Mouse (Mus musculus) embryonic facial prominence, embryonic 15.5 days (tissue): ENCODE results near the gene Pomp. TPM values are rescaled to one million over a fixed set of nuclear protein-coding genes. Genes with fewer than 3 reads are reported as not detected.
A peak's percentile ranks its signal among the peaks of the same experiment; 100 is the strongest.

Source experiments
- ATAC-seq: fragments of 200-750 bp; cut with Nextera tagmentation; 2 replicates; pipeline ENCODE4 v1.8.0; 2017; ENCODE audit warnings: low read depth, moderate TSS enrichment; ENCODE audit not compliant: insufficient number of reproducible peaks, low FRiP score, low TSS enrichment
- H3K27ac ChIP-seq: fragments of 300-500 bp; sonication (generic); replicated peaks from 2 replicates; pipeline ENCODE4 v1.5.1; 2015; ENCODE audit warnings: mild to moderate bottlenecking, inconsistent platforms
- H3K27me3 ChIP-seq: fragments of 300-500 bp; sonication (generic); 2 replicates; pipeline ENCODE4 v1.6.1; 2015; ENCODE audit warnings: inconsistent platforms
- H3K36me3 ChIP-seq: fragments of 300-500 bp; sonication (generic); 2 replicates; pipeline ENCODE4 v1.6.1; 2015; ENCODE audit warnings: mild to moderate bottlenecking, inconsistent platforms
- H3K4me1 ChIP-seq: fragments of 300-500 bp; sonication (generic); 2 replicates; pipeline ENCODE4 v1.6.1; 2015; ENCODE audit warnings: inconsistent platforms
- H3K4me2 ChIP-seq: fragments of 300-500 bp; sonication (generic); replicated peaks from 2 replicates; pipeline ENCODE4 v1.6.1; 2015; ENCODE audit warnings: mild to moderate bottlenecking, inconsistent platforms
- H3K4me3 ChIP-seq: fragments of 300-500 bp; sonication (generic); replicated peaks from 2 replicates; pipeline ENCODE4 v1.5.1; 2015; ENCODE audit warnings: mild to moderate bottlenecking, inconsistent platforms
- H3K9ac ChIP-seq: fragments of 300-500 bp; sonication (generic); 2 replicates; pipeline ENCODE4 v1.6.1; 2015; ENCODE audit warnings: inconsistent platforms
- H3K9me3 ChIP-seq: fragments of 300-500 bp; sonication (generic); replicated peaks from 2 replicates; pipeline ENCODE4 v1.6.1; 2016; ENCODE audit warnings: inconsistent platforms
- WGBS: fragments of 180-500 bp; shearing (Covaris S2); methylation state at CpG from one replicate; pipeline ENCODE4 v1.1.7; 2015; 5-methylcytosine and 5-hydroxymethylcytosine counted together
- polyA plus RNA-seq: library from polyadenylated mRNA; unstranded; fragments of >200 nt; fragmentation: Nextera tagmentation; extraction: Ambion mirVana; gene quantifications from 2 replicates; pipeline ENCODE4 v1.2.1, GENCODE M21; 2015

Pomp gene
- polyA plus RNA-seq, 1 experiment from 2014 or later, result 431 TPM

GRCm38 (mm10) chr5:147860076-147860448 lies 199 bp upstream of the Pomp start:
- peak overlapping the region; percentile 80 for H3K9ac ChIP-seq
- peak; percentile 5; the same call in 1 of the 2 replicates for ATAC-seq

DNA sequence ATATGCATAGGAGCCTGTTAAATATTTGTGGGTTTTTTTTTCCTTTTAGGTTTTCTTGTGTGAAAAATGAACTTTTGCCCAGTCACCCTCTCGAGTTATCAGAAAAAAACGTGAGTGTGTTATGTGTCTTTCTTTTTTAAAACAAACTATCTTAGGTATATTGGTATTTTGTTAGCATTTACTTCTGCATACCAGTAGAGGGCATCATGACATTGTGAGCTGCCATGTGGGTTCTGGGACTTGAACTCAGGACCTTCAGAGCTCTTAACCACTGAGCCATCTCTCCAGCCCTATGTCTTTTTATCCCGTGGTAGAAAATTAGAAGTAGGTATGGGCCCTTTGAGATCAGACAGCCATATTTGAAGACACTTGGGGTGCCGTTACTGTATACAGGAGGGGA lies 8.4 kb downstream of the Pomp start:
- Histone ChIP-seq H3K27ac (no peak overlapping the region), H3K27me3 (no peaks in the 10 kb centered on the region), H3K4me3 (no peak overlapping the region), H3K9ac (no peak overlapping the region), H3K9me3 (no peaks in the 10 kb centered on the region), H3K36me3 (peaks cover 75% of the 10 kb centered on the region), H3K4me2 (no peak overlapping the region), H3K4me1 (no peaks in the 10 kb centered on the region)
- WGBS, result 91% methylated on average over 4 of the region's 4 CpGs
- no peak for ATAC-seq

More at GRCm38 (mm10) chr5:147860076-147860448, 199 bp upstream of the Pomp start:
- Histone ChIP-seq H3K27me3 (no peaks in the 10 kb centered on the region), H3K4me3 (peak overlapping the region; percentile 84), H3K27ac (peak overlapping the region; percentile 87), H3K9me3 (no peaks in the 10 kb centered on the region), H3K36me3 (peaks cover 29% of the 10 kb centered on the region), H3K4me1 (peaks cover 19% of the 10 kb centered on the region), H3K4me2 (peak overlapping the region; percentile 79)
- under 1% methylated on average over 18 of the region's 18 CpGs for WGBS

DNA sequence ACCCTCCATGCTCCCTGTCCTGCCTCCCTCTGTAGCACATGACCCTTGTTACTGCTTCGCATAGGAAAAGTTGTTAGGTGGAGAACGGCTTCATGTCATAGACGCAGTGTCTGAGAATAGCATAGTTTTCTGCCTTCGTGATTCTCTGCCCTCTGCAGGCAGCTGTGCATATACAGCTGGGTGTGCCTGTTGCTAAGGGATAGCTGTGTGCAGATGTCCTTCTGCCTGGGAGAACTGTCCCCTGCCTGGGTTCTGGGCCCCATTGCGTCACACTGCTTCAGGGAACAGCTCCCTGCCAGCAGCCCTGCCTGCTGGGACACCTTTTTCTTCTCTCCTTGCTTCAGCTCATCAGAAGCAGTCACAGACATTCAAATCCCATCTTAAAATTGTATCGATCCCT lies 9.3 kb downstream of the Pomp start:
- H3K9ac ChIP-seq, result no peak overlapping the region
- H3K27me3 ChIP-seq, result no peaks in the 10 kb centered on the region
- no peak overlapping the region for H3K4me3 ChIP-seq
- H3K36me3 ChIP-seq, result peaks cover 75% of the 10 kb centered on the region
- H3K4me2 ChIP-seq, result no peak overlapping the region
- 80% methylated on average over 6 of the region's 6 CpGs for WGBS
- no peaks in the 10 kb centered on the region for H3K4me1 ChIP-seq
- ATAC-seq, result 0 out of 2 replicates have a peak, but pooled peaks have one; percentile 31
- H3K27ac ChIP-seq, result peak overlapping the region; percentile 80
- no peaks in the 10 kb centered on the region for H3K9me3 ChIP-seq

DNA sequence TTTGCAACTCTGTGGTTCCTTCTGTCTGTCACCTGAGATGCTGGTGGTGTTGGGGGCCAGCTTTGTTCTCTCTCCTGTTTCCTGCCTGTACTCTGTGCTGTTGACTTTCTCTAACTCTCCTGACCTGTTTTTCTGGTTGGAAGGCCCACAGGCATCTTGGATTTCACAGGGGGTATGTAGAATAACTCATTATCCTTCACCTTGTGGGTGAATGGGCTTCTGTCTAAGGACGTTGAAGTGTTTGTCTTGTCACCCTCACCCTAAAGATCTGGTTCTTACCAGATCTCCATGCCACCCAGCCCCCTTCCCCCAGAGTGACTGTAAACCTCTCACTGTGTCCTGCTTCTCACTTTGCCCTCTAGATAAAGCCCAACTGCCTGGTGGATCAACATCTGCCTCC lies 10.0 kb downstream of the Pomp start:
- Histone ChIP-seq H3K9ac (no peak overlapping the region), H3K27me3 (no peaks in the 10 kb centered on the region), H3K27ac (peak overlapping the region; percentile 80), H3K4me1 (no peaks in the 10 kb centered on the region), H3K4me3 (no peak overlapping the region), H3K9me3 (no peaks in the 10 kb centered on the region), H3K4me2 (no peak overlapping the region), H3K36me3 (peaks cover 75% of the 10 kb centered on the region)
- 70% methylated on average over 1 of the region's 1 CpGs for WGBS
- no peak for ATAC-seq

DNA sequence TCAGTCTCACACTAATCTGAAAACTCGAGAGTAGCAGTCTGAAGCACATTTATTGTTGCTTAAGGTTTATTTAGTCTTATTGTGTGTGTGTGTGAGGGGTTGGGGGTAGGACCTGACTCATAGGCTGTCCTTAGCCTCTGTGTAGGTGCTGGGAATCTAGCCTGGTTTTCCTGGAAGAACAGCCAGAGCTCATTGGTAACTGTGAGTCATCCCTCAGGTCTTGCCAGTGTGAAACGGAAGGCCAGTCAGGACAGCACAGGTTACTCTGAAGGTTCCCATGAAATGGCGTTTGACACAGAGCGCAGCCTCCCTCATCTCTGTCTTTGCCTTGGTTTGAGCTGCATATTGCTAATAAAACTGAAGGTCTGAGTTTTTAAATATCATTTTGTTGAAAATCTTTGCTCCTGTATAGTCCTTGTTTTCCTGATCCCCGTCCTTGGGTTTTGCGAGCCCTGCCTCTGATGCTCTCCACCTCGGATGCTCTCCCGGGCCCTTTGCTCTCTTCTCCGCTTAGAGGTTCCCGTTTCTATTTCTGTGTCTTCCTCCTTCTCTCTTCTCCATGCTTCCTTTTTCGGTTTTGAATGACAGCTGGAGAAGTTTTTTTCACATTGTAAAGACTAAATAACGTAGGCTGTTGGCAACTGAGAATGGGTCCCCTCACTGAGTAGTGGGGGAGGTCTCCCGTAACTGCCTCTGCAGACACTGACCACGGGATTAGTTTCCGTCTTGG lies 11.0 kb downstream of the Pomp start:
- Histone ChIP-seq H3K27ac (no peak overlapping the region), H3K4me1 (no peaks in the 10 kb centered on the region), H3K9ac (no peak overlapping the region), H3K4me2 (no peak overlapping the region), H3K27me3 (no peaks in the 10 kb centered on the region), H3K36me3 (peaks cover 75% of the 10 kb centered on the region), H3K9me3 (no peaks in the 10 kb centered on the region), H3K4me3 (no peak overlapping the region)
- WGBS, result 79% methylated on average over 15 of the region's 15 CpGs
- ATAC-seq, result no peak

GRCm38 (mm10) chr5:147874491-147875065 lies 14.3 kb downstream of the Pomp start:
- no peaks in the 10 kb centered on the region for H3K4me1 ChIP-seq
- no peak for ATAC-seq
- no peaks in the 10 kb centered on the region for H3K9me3 ChIP-seq
- H3K4me2 ChIP-seq, result no peak overlapping the region
- H3K27me3 ChIP-seq, result no peaks in the 10 kb centered on the region
- H3K36me3 ChIP-seq, result peaks cover 86% of the 10 kb centered on the region
- no peak overlapping the region for H3K4me3 ChIP-seq
- WGBS, result 93% methylated on average over 18 of the region's 18 CpGs
- H3K27ac ChIP-seq, result no peak overlapping the region
- H3K9ac ChIP-seq, result no peak overlapping the region

DNA sequence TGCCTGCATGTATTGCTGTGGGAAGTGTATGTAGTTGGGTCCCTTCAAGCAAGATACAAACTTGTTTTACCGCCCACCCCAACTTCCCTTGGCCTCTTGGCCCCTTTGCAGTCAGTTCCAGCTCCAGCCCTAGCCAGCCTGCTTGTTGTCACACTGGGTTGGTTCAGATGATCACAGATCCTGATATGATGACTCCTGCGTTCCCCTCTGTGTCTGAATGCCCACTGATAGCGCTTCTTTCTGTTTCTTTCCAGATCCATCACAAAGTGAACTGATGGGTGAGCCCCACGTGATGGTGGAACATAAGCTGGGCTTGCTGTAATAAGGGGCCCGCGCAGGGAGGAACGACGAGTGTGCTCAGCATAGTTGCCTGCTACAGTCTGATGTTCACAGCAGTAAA lies 14.9 kb downstream of the Pomp start:
- no peak overlapping the region for H3K4me3 ChIP-seq
- H3K9me3 ChIP-seq, result no peaks in the 10 kb centered on the region
- H3K36me3 ChIP-seq, result peaks cover 86% of the 10 kb centered on the region
- no peak overlapping the region for H3K9ac ChIP-seq
- H3K27me3 ChIP-seq, result no peaks in the 10 kb centered on the region
- H3K4me1 ChIP-seq, result no peaks in the 10 kb centered on the region
- no peak overlapping the region for H3K27ac ChIP-seq
- H3K4me2 ChIP-seq, result no peak overlapping the region
- ATAC-seq, result no peak
- WGBS, result 93% methylated on average over 8 of the region's 8 CpGs

GRCm38 (mm10) chr5:147877520-147877919 lies 17.3 kb downstream of the Pomp start:
- H3K27me3 ChIP-seq, result no peaks in the 10 kb centered on the region
- H3K9ac ChIP-seq, result no peak overlapping the region
- ATAC-seq, result no peak
- no peaks in the 10 kb centered on the region for H3K9me3 ChIP-seq
- H3K4me1 ChIP-seq, result no peaks in the 10 kb centered on the region
- H3K27ac ChIP-seq, result no peak overlapping the region
- no peak overlapping the region for H3K4me2 ChIP-seq
- peaks cover 73% of the 10 kb centered on the region for H3K36me3 ChIP-seq
- no peak overlapping the region for H3K4me3 ChIP-seq
- WGBS, result 85% methylated on average over 6 of the region's 6 CpGs

DNA sequence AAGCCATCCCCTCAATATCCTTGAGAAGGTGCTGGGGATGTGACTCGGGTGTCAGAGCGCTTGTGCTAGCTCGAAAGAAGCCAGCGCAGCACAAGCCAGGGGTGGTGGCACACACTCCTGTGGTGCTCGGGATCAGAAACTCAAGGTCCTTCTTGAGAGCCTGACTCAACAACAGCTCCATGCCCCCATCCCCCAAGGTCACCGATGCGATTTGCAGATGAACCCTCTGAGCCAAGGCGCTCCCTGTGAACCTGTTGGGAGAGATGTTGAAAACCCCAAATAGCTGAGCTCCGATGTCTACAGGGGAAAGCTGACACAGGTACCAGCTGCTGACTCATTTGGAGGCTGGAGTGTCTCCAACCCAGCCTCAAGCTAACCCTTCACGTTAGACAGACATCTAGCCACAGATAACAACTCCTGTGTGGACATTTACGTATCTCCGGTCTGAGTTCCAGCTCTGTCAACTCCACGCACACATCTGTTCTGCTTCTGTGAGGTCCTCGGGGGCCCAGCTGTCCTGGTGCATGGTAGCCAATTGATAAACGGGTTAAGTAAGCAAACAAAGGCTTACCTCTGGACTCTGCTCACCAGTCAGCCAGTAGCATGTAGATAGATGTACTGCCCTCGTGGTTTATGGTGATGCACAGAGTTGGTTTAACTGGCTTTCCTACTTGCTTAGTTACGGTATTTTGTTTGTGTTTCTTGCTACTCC lies 19.9 kb downstream of the Pomp start:
- no peak overlapping the region for H3K4me3 ChIP-seq
- H3K4me2 ChIP-seq, result no peak overlapping the region
- H3K36me3 ChIP-seq, result peaks cover 47% of the 10 kb centered on the region
- H3K9ac ChIP-seq, result no peak overlapping the region
- H3K27ac ChIP-seq, result no peak overlapping the region
- 90% methylated on average over 17 of the region's 17 CpGs for WGBS
- H3K27me3 ChIP-seq, result no peaks in the 10 kb centered on the region
- no peaks in the 10 kb centered on the region for H3K9me3 ChIP-seq
- no peaks in the 10 kb centered on the region for H3K4me1 ChIP-seq
- ATAC-seq, result no peak

GRCm38 (mm10) chr5:147883581-147883980 lies 23.3 kb downstream of the Pomp start:
- Histone ChIP-seq H3K36me3 (peaks cover 14% of the 10 kb centered on the region), H3K9ac (no peak overlapping the region), H3K4me2 (no peak overlapping the region), H3K4me3 (no peak overlapping the region), H3K9me3 (no peaks in the 10 kb centered on the region), H3K4me1 (no peaks in the 10 kb centered on the region), H3K27ac (no peak overlapping the region), H3K27me3 (no peaks in the 10 kb centered on the region)
- no peak for ATAC-seq
- WGBS, result 94% methylated on average over 6 of the region's 6 CpGs
